Mouse (Mus musculus) lung, postnatal 0 days (tissue): ENCODE measurements at regions not wholly inside any gene's neighbourhood (a gene's known extent, or its start where the extent isn't known, plus 50 kb on each side); places are given as distances from the start of the nearest gene placed in this dataset.

ENCODE experiments used
- ATAC-seq: fragments of 200-750 bp; cut with Nextera tagmentation; 2 replicates; pipeline ENCODE4 v1.8.0; 2017; ENCODE audit warnings: moderate library complexity
- DNase-seq: peaks from one replicate; pipeline ENCODE4 v3.0.0-alpha.2; 2016; ENCODE audit warnings: low spot score
- H3K27ac ChIP-seq: fragments of 300-500 bp; sonication (generic); 2 replicates; pipeline ENCODE4 v1.5.1; 2014; ENCODE audit warnings: antibody characterized with exemption, mild to moderate bottlenecking, low read length, mixed read lengths
- H3K27me3 ChIP-seq: fragments of 300-500 bp; sonication (generic); replicated peaks from 2 replicates; pipeline ENCODE4 v1.6.1; 2014; ENCODE audit warnings: low read length, mixed read lengths; ENCODE audit not compliant: insufficient read depth
- H3K36me3 ChIP-seq: fragments of 300-500 bp; sonication (generic); 2 replicates; pipeline ENCODE4 v1.6.1; 2014; ENCODE audit warnings: low read length, mixed read lengths; ENCODE audit not compliant: insufficient read depth
- H3K4me1 ChIP-seq: fragments of 300-500 bp; sonication (generic); 2 replicates; pipeline ENCODE4 v1.6.1; 2014; ENCODE audit warnings: antibody characterized with exemption, low read depth, low read length, mixed read lengths; ENCODE audit not compliant: insufficient read depth
- H3K4me2 ChIP-seq: fragments of 300-500 bp; sonication (generic); replicated peaks from 2 replicates; pipeline ENCODE4 v1.6.1; 2014; ENCODE audit warnings: low read depth, mild to moderate bottlenecking, low read length, moderate library complexity, mixed read lengths
- H3K4me3 ChIP-seq: fragments of 300-500 bp; sonication (generic); 2 replicates; pipeline ENCODE4 v1.5.1; 2014; ENCODE audit warnings: low read depth, low read length
- H3K9ac ChIP-seq: fragments of 300-500 bp; sonication (generic); replicated peaks from 2 replicates; pipeline ENCODE4 v1.6.1; 2014; ENCODE audit warnings: low read depth, mild to moderate bottlenecking
- H3K9me3 ChIP-seq: fragments of 300-500 bp; sonication (generic); 2 replicates; pipeline ENCODE4 v1.6.1; 2016; ENCODE audit warnings: low read length, mixed read lengths
- CTCF ChIP-seq: IDR thresholded peaks from 2 replicates; pipeline ENCODE4 v1.5.1; 2016; ENCODE audit warnings: antibody characterized with exemption, mild to moderate bottlenecking
- EP300 ChIP-seq: IDR thresholded peaks from 2 replicates; pipeline ENCODE4 v1.6.1; 2016; ENCODE audit warnings: antibody characterized with exemption, mild to moderate bottlenecking, control low read depth
- WGBS: fragments of 180-500 bp; shearing (Covaris S2); extraction: QIAGEN DNeasy Blood & Tissue Kit; methylation state at CpG from one replicate; pipeline ENCODE4 v1.1.7; 2014; 5-methylcytosine and 5-hydroxymethylcytosine counted together

GRCm38 (mm10) chr1:77101726-77102272 lies 413.1 kb downstream of the Epha4 start:
- no peak overlapping the region for H3K9ac ChIP-seq
- ATAC-seq (no peak), DNase-seq (no peak)
- no peak overlapping the region for H3K27ac ChIP-seq
- H3K9me3 ChIP-seq, result no peaks in the 10 kb centered on the region
- no peaks in the 10 kb centered on the region for H3K4me1 ChIP-seq
- H3K27me3 ChIP-seq, result no peaks in the 10 kb centered on the region
- H3K4me2 ChIP-seq, result no peak overlapping the region
- H3K36me3 ChIP-seq, result no peaks in the 10 kb centered on the region
- no peak for TF ChIP-seq EP300
- TF ChIP-seq CTCF, result no peak
- H3K4me3 ChIP-seq, result no peak overlapping the region
- 73% methylated on average over 12 of the region's 12 CpGs for WGBS

- TF ChIP-seq CTCF (no peak), EP300 (no peak)
- Histone ChIP-seq H3K9ac (no peak overlapping the region), H3K9me3 (no peaks in the 10 kb centered on the region), H3K36me3 (no peaks in the 10 kb centered on the region), H3K4me2 (no peak overlapping the region), H3K4me3 (no peak overlapping the region), H3K27ac (no peak overlapping the region), H3K4me1 (no peaks in the 10 kb centered on the region), H3K27me3 (no peaks in the 10 kb centered on the region)
- ATAC-seq (no peak), DNase-seq (no peak)
- 71% methylated on average over 13 of the region's 13 CpGs for WGBS
These were observed 412.3 kb downstream of the Epha4 start for GRCm38 (mm10) chr1:77102421-77103133.

- no peak for ATAC-seq
- H3K4me3 ChIP-seq, result no peak overlapping the region
- H3K9me3 ChIP-seq, result no peaks in the 10 kb centered on the region
- H3K9ac ChIP-seq, result no peak overlapping the region
- no peaks in the 10 kb centered on the region for H3K36me3 ChIP-seq
- H3K4me1 ChIP-seq, result no peaks in the 10 kb centered on the region
- no peak overlapping the region for H3K4me2 ChIP-seq
- 76% methylated on average over 6 of the region's 6 CpGs for WGBS
- no peak for DNase-seq
- no peak overlapping the region for H3K27ac ChIP-seq
- no peaks in the 10 kb centered on the region for H3K27me3 ChIP-seq
- TF ChIP-seq EP300 (no peak), CTCF (no peak)
These were observed 404.8 kb downstream of the Epha4 start for GRCm38 (mm10) chr1:77109861-77110785.

- no peak overlapping the region for H3K4me2 ChIP-seq
- H3K27ac ChIP-seq, result no peak overlapping the region
- no peaks in the 10 kb centered on the region for H3K4me1 ChIP-seq
- no peak overlapping the region for H3K9ac ChIP-seq
- ATAC-seq (no peak), DNase-seq (no peak)
- H3K9me3 ChIP-seq, result no peaks in the 10 kb centered on the region
- 50% methylated on average over 3 of the region's 3 CpGs for WGBS
- H3K4me3 ChIP-seq, result no peak overlapping the region
- H3K36me3 ChIP-seq, result no peaks in the 10 kb centered on the region
- TF ChIP-seq EP300, result no peak
- TF ChIP-seq CTCF, result no peak
- no peaks in the 10 kb centered on the region for H3K27me3 ChIP-seq
These were observed 386.5 kb downstream of the Epha4 start for GRCm38 (mm10) chr1:77128411-77128810.

- Histone ChIP-seq H3K4me1 (no peaks in the 10 kb centered on the region), H3K27me3 (no peaks in the 10 kb centered on the region), H3K4me3 (no peak overlapping the region), H3K9me3 (no peaks in the 10 kb centered on the region), H3K9ac (no peak overlapping the region), H3K27ac (no peak overlapping the region), H3K36me3 (no peaks in the 10 kb centered on the region), H3K4me2 (no peak overlapping the region)
- TF ChIP-seq EP300 (no peak), CTCF (no peak)
- DNase-seq (no peak), ATAC-seq (no peak)
- WGBS, result 65% methylated on average over 6 of the region's 6 CpGs
These were observed 377.2 kb downstream of the Epha4 start for GRCm38 (mm10) chr1:77137663-77138062.

- H3K4me1 ChIP-seq, result no peaks in the 10 kb centered on the region
These were observed 374.0 kb downstream of the Epha4 start for GRCm38 (mm10) chr1:77140906-77141305.

More at GRCm38 (mm10) chr1:77140906-77141305, 374.0 kb downstream of the Epha4 start:
- TF ChIP-seq EP300, result no peak
- no peak for TF ChIP-seq CTCF
- DNase-seq (no peak), ATAC-seq (no peak)
- no peak overlapping the region for H3K4me2 ChIP-seq
- no peak overlapping the region for H3K4me3 ChIP-seq
- H3K27me3 ChIP-seq, result no peaks in the 10 kb centered on the region
- H3K36me3 ChIP-seq, result no peaks in the 10 kb centered on the region
- WGBS, result 59% methylated on average over 7 of the region's 7 CpGs
- H3K9ac ChIP-seq, result no peak overlapping the region
- no peaks in the 10 kb centered on the region for H3K9me3 ChIP-seq
- H3K27ac ChIP-seq, result no peak overlapping the region
